Comparison of ENCODE assay signal across 27 mouse cellular contexts in genomic region chr10:17177054-17177453, GRCm38 (mm10).
DNase-seq lines count a peak whose midpoint lies in the region; ATAC-seq lines count a peak whose summit lies in the region.
"Had no signal": no experiment of that assay in that cellular context is flagged by ENCODE, and none has a peak within 500 bp of the region (broad histone marks: within the 10 kb centered on the region; RNA-seq: fewer than 3 reads in every experiment).

No protein-coding gene starts in this region.

- peaks cover 3% of the 10 kb centered on the region; the same call in 1 of the 2 replicates for H3K4me1 ChIP-seq in neural tube, embryonic 11.5 days (ENCODE audit: control insufficient read depth, insufficient read depth, low read length)
- H3K4me1 ChIP-seq in intestine, embryonic 15.5 days (replicated peaks) = no peaks in the 10 kb centered on the region
- H3K4me1 ChIP-seq in forebrain, embryonic 11.5 days (replicated peaks; ENCODE audit: control insufficient read depth, insufficient read depth, low read length) = 0 out of 2 replicates have a peak, but pooled peaks cover 3% of the 10 kb centered on the region
- H3K4me1 ChIP-seq: heart, embryonic 12.5 days; neural tube, embryonic 15.5 days had no signal

- H3K9me3 ChIP-seq in neural tube, embryonic 11.5 days (ENCODE audit: control insufficient read depth, low read length) = no peaks in the 10 kb centered on the region
- no peaks in the 10 kb centered on the region for H3K9me3 ChIP-seq in intestine, embryonic 15.5 days
- no peaks in the 10 kb centered on the region for H3K9me3 ChIP-seq in forebrain, embryonic 11.5 days (ENCODE audit: control insufficient read depth, low read length)
- H3K9me3 ChIP-seq: heart, embryonic 12.5 days; neural tube, embryonic 15.5 days had no signal

- H3K36me3 ChIP-seq in neural tube, embryonic 11.5 days (ENCODE audit: control insufficient read depth, insufficient read depth, low read length) = no peaks in the 10 kb centered on the region
- no peaks in the 10 kb centered on the region for H3K36me3 ChIP-seq in intestine, embryonic 15.5 days
- no peaks in the 10 kb centered on the region for H3K36me3 ChIP-seq in forebrain, embryonic 11.5 days (ENCODE audit: control insufficient read depth, insufficient read depth, low read length)
- H3K36me3 ChIP-seq: heart, embryonic 12.5 days; neural tube, embryonic 15.5 days had no signal

- H3K4me2 ChIP-seq in neural tube, embryonic 11.5 days (ENCODE audit: low read depth) = no peak overlapping the region
- H3K4me2 ChIP-seq in intestine, embryonic 15.5 days (replicated peaks) = no peak overlapping the region
- no peak overlapping the region for H3K4me2 ChIP-seq in forebrain, embryonic 11.5 days (ENCODE audit: low read depth, low read length, severe bottlenecking)
- H3K4me2 ChIP-seq: heart, embryonic 12.5 days; neural tube, embryonic 15.5 days had no signal

- H3K27ac ChIP-seq in neural tube, embryonic 11.5 days (ENCODE audit: low read depth, low read length) = no peak overlapping the region
- no peak overlapping the region for H3K27ac ChIP-seq in intestine, embryonic 15.5 days
- H3K27ac ChIP-seq in forebrain, embryonic 11.5 days (ENCODE audit: low read depth, low read length) = no peak overlapping the region
- H3K27ac ChIP-seq: heart, adult 2 months; liver, embryonic 14.5 days; macrophage; neural tube, embryonic 15.5 days; stomach, postnatal 0 days had no signal

- H3K4me3 ChIP-seq in neural tube, embryonic 11.5 days (ENCODE audit: low read depth, low read length) = no peak overlapping the region
- H3K4me3 ChIP-seq in intestine, embryonic 15.5 days (replicated peaks) = no peak overlapping the region
- no peak overlapping the region for H3K4me3 ChIP-seq in forebrain, embryonic 11.5 days (ENCODE audit: low read depth, low read length)
- H3K4me3 ChIP-seq: heart, adult 2 months; heart, embryonic 12.5 days; neural tube, embryonic 15.5 days had no signal

- no peak for ATAC-seq in neural tube, embryonic 11.5 days (ENCODE audit: insufficient read depth, low FRiP score, low TSS enrichment)
- ATAC-seq in intestine, embryonic 15.5 days = no peak
- no peak for ATAC-seq in forebrain, embryonic 11.5 days (replicated peaks; ENCODE audit: low FRiP score)
- ATAC-seq: forebrain, embryonic 14.5 days; intestine, postnatal 0 days had no signal

- H3K9ac ChIP-seq in neural tube, embryonic 11.5 days (ENCODE audit: low read length) = no peak overlapping the region
- H3K9ac ChIP-seq in intestine, embryonic 15.5 days = no peak overlapping the region
- no peak overlapping the region for H3K9ac ChIP-seq in forebrain, embryonic 11.5 days (ENCODE audit: low read length)
- H3K9ac ChIP-seq: heart, embryonic 12.5 days; liver, embryonic 14.5 days; neural tube, embryonic 15.5 days had no signal

- DNase-seq in heart, adult 11 months = peak; percentile 44
- DNase-seq in heart, postnatal 4 days = no peak
- peak; percentile 18 for DNase-seq in neural tube, embryonic 11.5 days (ENCODE audit: low spot score)
- DNase-seq in neural tube, embryonic 10.5 days (ENCODE audit: extremely low spot score, low spot score) = no peak
- DNase-seq in ZHBTc4 (ENCODE audit: low read depth, low spot score) = peak; percentile 61
- no peak for DNase-seq in forebrain, embryonic 11.5 days (ENCODE audit: low spot score)
- DNase-seq: adrenal gland, postnatal 25 days; cerebellum, adult 11-12 months; cerebellum, adult 9-11 months; gastrocnemius, postnatal 36 days; heart, adult 2 months; kidney, adult 9 months; kidney, postnatal 10 days; liver; lung, adult 2 months; lung, postnatal 10 days; right cerebral cortex, adult 18-20 months; thymus, adult 18-20 months; thymus, postnatal 25 days had no signal

- 53% methylated on average over 1 of the region's 1 CpGs for WGBS in neural tube, embryonic 11.5 days
- WGBS in intestine, embryonic 15.5 days = 74% methylated on average over 1 of the region's 1 CpGs
- 28% methylated on average over 1 of the region's 1 CpGs for WGBS in forebrain, embryonic 11.5 days

- no peaks in the 10 kb centered on the region for H3K27me3 ChIP-seq in neural tube, embryonic 11.5 days (ENCODE audit: control insufficient read depth, insufficient read depth, low read length)
- no peaks in the 10 kb centered on the region for H3K27me3 ChIP-seq in intestine, embryonic 15.5 days (replicated peaks)
- H3K27me3 ChIP-seq in forebrain, embryonic 11.5 days (ENCODE audit: control insufficient read depth, insufficient read depth, low read length) = no peaks in the 10 kb centered on the region
- H3K27me3 ChIP-seq: heart, embryonic 12.5 days; neural tube, embryonic 15.5 days had no signal

Comparison
In these comparisons a context has a peak if more than half of its experiments do, and no peak if none do; other contexts are left out.
1. DNase-seq: peak in heart, adult 11 months (single experiment), neural tube, embryonic 11.5 days (single experiment) and ZHBTc4 (single experiment); none in heart, postnatal 4 days (single experiment), neural tube, embryonic 10.5 days (single experiment) and forebrain, embryonic 11.5 days (single experiment).